Mouse (Mus musculus) erythroblast, embryonic 14.5 days (primary cell): ENCODE results near the gene Arhgap17.

ENCODE experiments used
- GATA1 ChIP-seq: IDR thresholded peaks from 2 replicates; pipeline ENCODE4 v1.6.1; 2012; ENCODE audit warnings: low read length, inconsistent platforms, mixed read lengths
- TAL1 ChIP-seq: IDR thresholded peaks from 3 replicates; pipeline ENCODE4 v1.6.1; 2012; ENCODE audit warnings: low read length, inconsistent platforms, mixed read lengths

GRCm38 (mm10) chr7:123258103-123258502, 111.6 kb downstream of the Arhgap17 start:
- TF ChIP-seq GATA1 (no peak), TAL1 (no peak)
